Mouse (Mus musculus) cerebellum, adult 2 months (tissue): ENCODE results near the gene Npas3. TPM values are rescaled to one million over a fixed set of nuclear protein-coding genes. Genes with fewer than 3 reads are reported as not detected.

Experiments used
- DNase-seq, 2 experiments: peaks; one replicate each; pipeline ENCODE4 v3.0.0; 2021
- H3K27ac ChIP-seq: fragments of 200-500 bp; 2 replicates; pipeline ENCODE4 v1.5.1; 2012; ENCODE audit warnings: low read length, control low read depth, inconsistent platforms; ENCODE audit not compliant: insufficient read depth
- H3K27me3 ChIP-seq: fragments of 200-500 bp; 2 replicates; pipeline ENCODE4 v1.6.1; 2012; ENCODE audit warnings: inconsistent platforms, mild to moderate bottlenecking, low read length, moderate library complexity; ENCODE audit not compliant: control insufficient read depth, insufficient read depth
- H3K4me1 ChIP-seq: fragments of 200-500 bp; 2 replicates; pipeline ENCODE4 v1.6.1; 2011; ENCODE audit warnings: low read length; ENCODE audit not compliant: control insufficient read depth, insufficient read depth
- H3K4me3 ChIP-seq: fragments of 200-500 bp; replicated peaks from 2 replicates; pipeline ENCODE3; 2011; ENCODE audit warnings: mild to moderate bottlenecking, low read depth, low read length, control low read depth; ENCODE audit not compliant: insufficient read depth
- CTCF ChIP-seq: fragments of 200-500 bp; IDR thresholded peaks from 2 replicates; pipeline ENCODE4 v1.5.1; 2011; ENCODE audit warnings: low read depth, mild to moderate bottlenecking, control low read depth, low read length, moderate library complexity, borderline replicate concordance; ENCODE audit not compliant: insufficient read depth
- POLR2A ChIP-seq: fragments of 200-500 bp; IDR thresholded peaks from 2 replicates; pipeline ENCODE4 v1.6.1; 2011; ENCODE audit warnings: low read length, control low read depth, borderline replicate concordance; ENCODE audit not compliant: insufficient read depth
- WGBS: fragments of 180-500 bp; shearing (Covaris S2); methylation state at CpG from one replicate; pipeline ENCODE4 v1.1.7; 2018; 5-methylcytosine and 5-hydroxymethylcytosine counted together
- polyA plus RNA-seq: library from polyadenylated mRNA; depleted of rRNA; stranded (reverse); fragments of >200 nt; gene quantifications from 2 replicates; pipeline ENCODE4 v1.2.3, GENCODE M21; 2012

Gene Npas3
- polyA plus RNA-seq, 1 experiment = 13.3 TPM

GRCm38 (mm10) chr12:54067419-54067818 is 818.9 kb downstream of the Npas3 start:
- H3K4me1 ChIP-seq = no peaks in the 10 kb centered on the region
- TF ChIP-seq CTCF (no peak), POLR2A (no peak)
- 0 out of 2 replicates have a peak, but pooled peaks cover 1% of the 10 kb centered on the region for H3K27me3 ChIP-seq
- no peak for DNase-seq
- no peak overlapping the region for H3K4me3 ChIP-seq
- WGBS = 42% methylated on average over 14 of the region's 14 CpGs
- H3K27ac ChIP-seq = no peak overlapping the region

- Histone ChIP-seq H3K4me3 (no peak overlapping the region), H3K4me1 (no peaks in the 10 kb centered on the region), H3K27me3 (0 out of 2 replicates have a peak, but pooled peaks cover 1% of the 10 kb centered on the region), H3K27ac (no peak overlapping the region)
- 10% methylated on average over 84 of the region's 84 CpGs for WGBS
- no peak for DNase-seq
- no peak for TF ChIP-seq CTCF
- TF ChIP-seq POLR2A = no peak
These were observed 819.6 kb downstream of the Npas3 start for GRCm38 (mm10) chr12:54067886-54068756.

- no peak for DNase-seq
- no peak overlapping the region for H3K4me3 ChIP-seq
- H3K27ac ChIP-seq = no peak overlapping the region
- WGBS = 61% methylated on average over 27 of the region's 27 CpGs
- 0 out of 2 replicates have a peak, but pooled peaks cover 1% of the 10 kb centered on the region for H3K27me3 ChIP-seq
- H3K4me1 ChIP-seq = no peaks in the 10 kb centered on the region
- no peak for TF ChIP-seq POLR2A
- no peak for TF ChIP-seq CTCF
These were observed 820.3 kb downstream of the Npas3 start for GRCm38 (mm10) chr12:54068757-54069146.

GRCm38 (mm10) chr12:54074012-54074411 is 825.5 kb downstream of the Npas3 start:
- TF ChIP-seq CTCF = no peak
- TF ChIP-seq POLR2A = no peak
- no peaks in the 10 kb centered on the region for H3K27me3 ChIP-seq
- no peak for DNase-seq
- H3K27ac ChIP-seq = no peak overlapping the region
- H3K4me3 ChIP-seq = no peak overlapping the region
- H3K4me1 ChIP-seq = no peaks in the 10 kb centered on the region
- 82% methylated on average over 2 of the region's 2 CpGs for WGBS

GRCm38 (mm10) chr12:54080996-54081395 is 832.5 kb downstream of the Npas3 start:
- DNase-seq = no peak
- 48% methylated on average over 3 of the region's 3 CpGs for WGBS
- H3K27me3 ChIP-seq = no peaks in the 10 kb centered on the region
- no peak overlapping the region for H3K27ac ChIP-seq
- no peaks in the 10 kb centered on the region for H3K4me1 ChIP-seq
- TF ChIP-seq POLR2A (no peak), CTCF (no peak)
- no peak overlapping the region for H3K4me3 ChIP-seq

GRCm38 (mm10) chr12:54093729-54094128 is 845.3 kb downstream of the Npas3 start:
- no peak for DNase-seq
- H3K27me3 ChIP-seq = no peaks in the 10 kb centered on the region
- H3K4me3 ChIP-seq = no peak overlapping the region
- 38% methylated on average over 8 of the region's 8 CpGs for WGBS
- no peaks in the 10 kb centered on the region for H3K4me1 ChIP-seq
- TF ChIP-seq CTCF = no peak
- no peak for TF ChIP-seq POLR2A
- H3K27ac ChIP-seq = no peak overlapping the region

GRCm38 (mm10) chr12:54096492-54096891 is 848.0 kb downstream of the Npas3 start:
- no peak for DNase-seq
- no peak overlapping the region for H3K4me3 ChIP-seq
- H3K27me3 ChIP-seq = no peaks in the 10 kb centered on the region
- no peak for TF ChIP-seq CTCF
- no peak for TF ChIP-seq POLR2A
- no peaks in the 10 kb centered on the region for H3K4me1 ChIP-seq
- 84% methylated on average over 2 of the region's 2 CpGs for WGBS
- no peak overlapping the region for H3K27ac ChIP-seq

GRCm38 (mm10) chr12:54098136-54098535 is 849.7 kb downstream of the Npas3 start:
- H3K27me3 ChIP-seq = no peaks in the 10 kb centered on the region
- 56% methylated on average over 6 of the region's 6 CpGs for WGBS
- H3K27ac ChIP-seq = no peak overlapping the region
- TF ChIP-seq POLR2A (no peak), CTCF (no peak)
- H3K4me3 ChIP-seq = no peak overlapping the region
- H3K4me1 ChIP-seq = no peaks in the 10 kb centered on the region
- no peak for DNase-seq
